Mouse (Mus musculus) testis, adult 2 months (tissue): ENCODE data around the gene AC161166.1. TPM values are rescaled to one million over a fixed set of nuclear protein-coding genes. Genes with fewer than 3 reads are reported as not detected.
"Not testable (repeated sequence)": the region's sequence is repeated elsewhere in the genome, so short reads cannot be mapped to it uniquely, and the experiment has no call there.

Experiments used
- H3K27ac ChIP-seq: fragments of 200-500 bp; 2 replicates; pipeline ENCODE4 v1.5.1; 2012; ENCODE audit warnings: low read depth, low read length; ENCODE audit not compliant: control insufficient read depth, insufficient read depth
- H3K27me3 ChIP-seq: fragments of 200-500 bp; 2 replicates; pipeline ENCODE4 v1.6.1; 2012; ENCODE audit warnings: mild to moderate bottlenecking, low read length, moderate library complexity; ENCODE audit not compliant: control insufficient read depth, insufficient read depth
- H3K36me3 ChIP-seq: fragments of 200-500 bp; 2 replicates; pipeline ENCODE4 v1.6.1; 2012; ENCODE audit warnings: mild to moderate bottlenecking, low read length; ENCODE audit not compliant: control insufficient read depth, insufficient read depth
- H3K4me1 ChIP-seq: fragments of 200-500 bp; 2 replicates; pipeline ENCODE4 v1.6.1; 2012; ENCODE audit warnings: low read length; ENCODE audit not compliant: control insufficient read depth, insufficient read depth
- H3K4me3 ChIP-seq: fragments of 200-500 bp; 2 replicates; pipeline ENCODE4 v1.5.1; 2012; ENCODE audit warnings: low read depth, mild to moderate bottlenecking, low read length, moderate library complexity, mixed read lengths; ENCODE audit not compliant: control insufficient read depth
- CTCF ChIP-seq: fragments of 200-500 bp; IDR thresholded peaks from 2 replicates; pipeline ENCODE4 v1.5.1; 2012; ENCODE audit warnings: low read depth, mild to moderate bottlenecking, inconsistent platforms, low read length, moderate library complexity; ENCODE audit not compliant: control insufficient read depth, insufficient read depth, insufficient replicate concordance
- POLR2A ChIP-seq: fragments of 200-500 bp; IDR thresholded peaks from 2 replicates; pipeline ENCODE4 v1.6.1; 2012; ENCODE audit warnings: low read depth, mild to moderate bottlenecking, inconsistent platforms, low read length, moderate library complexity; ENCODE audit not compliant: control insufficient read depth
- polyA plus RNA-seq: library from polyadenylated mRNA; depleted of rRNA; stranded (reverse); fragments of >200 nt; gene quantifications from 2 replicates; pipeline ENCODE4 v1.2.3, GENCODE M21; 2012

The AC161166.1 gene
- polyA plus RNA-seq, 1 experiment, result 144 TPM

- Histone ChIP-seq H3K4me1 (peaks cover 18% of the 10 kb centered on the region), H3K27me3 (no peaks in the 10 kb centered on the region), H3K4me3 (no peak overlapping the region), H3K27ac (no peak overlapping the region), H3K36me3 (no peaks in the 10 kb centered on the region)
- TF ChIP-seq CTCF (peak; percentile 46; the same call in 1 of the 2 replicates), POLR2A (no peak)
These were observed 11.3 kb downstream of the AC161166.1 start for GRCm38 (mm10) chr7:24500929-24501328.

- H3K36me3 ChIP-seq, result no peaks in the 10 kb centered on the region
- no peaks in the 10 kb centered on the region for H3K27me3 ChIP-seq
- no peak overlapping the region for H3K27ac ChIP-seq
- peaks cover 14% of the 10 kb centered on the region for H3K4me1 ChIP-seq
- peak overlapping the region; percentile 34 for H3K4me3 ChIP-seq
- no peak for TF ChIP-seq POLR2A
- TF ChIP-seq CTCF, result no peak
These were observed 12.2 kb downstream of the AC161166.1 start for GRCm38 (mm10) chr7:24499856-24500577.

GRCm38 (mm10) chr7:24488303-24488702 is 24.0 kb downstream of the AC161166.1 start:
- no peaks in the 10 kb centered on the region for H3K27me3 ChIP-seq
- TF ChIP-seq CTCF, result no peak
- TF ChIP-seq POLR2A, result no peak
- peaks cover 8% of the 10 kb centered on the region for H3K4me1 ChIP-seq
- no peaks in the 10 kb centered on the region for H3K36me3 ChIP-seq
- H3K4me3 ChIP-seq, result no peak overlapping the region
- H3K27ac ChIP-seq, result no peak overlapping the region

DNA sequence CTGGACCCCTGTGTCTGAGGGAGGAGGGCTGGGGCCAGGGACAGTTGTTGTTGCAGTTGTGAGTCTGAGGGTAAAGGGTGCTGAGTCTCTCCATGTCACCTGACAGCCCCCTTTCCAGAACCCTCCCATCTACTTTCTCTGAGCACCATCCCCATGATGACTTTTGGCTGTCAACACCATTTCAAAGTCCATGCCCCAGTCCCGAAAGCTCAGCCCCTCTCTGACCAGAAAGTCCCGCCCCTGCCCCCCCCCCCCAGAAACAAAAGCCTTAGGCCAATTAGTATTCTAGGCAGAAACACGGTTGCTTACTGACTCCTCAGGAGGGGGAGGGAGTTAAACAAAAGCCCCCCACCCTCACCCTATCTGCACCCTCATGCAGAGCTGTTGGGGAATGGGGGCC is 24.9 kb downstream of the AC161166.1 start:
- Histone ChIP-seq H3K4me1 (peaks cover 9% of the 10 kb centered on the region), H3K36me3 (no peaks in the 10 kb centered on the region), H3K27me3 (no peaks in the 10 kb centered on the region), H3K27ac (no peak overlapping the region), H3K4me3 (no peak overlapping the region)
- TF ChIP-seq POLR2A, result no peak
- no peak for TF ChIP-seq CTCF

- H3K27me3 ChIP-seq, result no peaks in the 10 kb centered on the region
- no peak overlapping the region for H3K27ac ChIP-seq
- TF ChIP-seq CTCF (no peak), POLR2A (no peak)
- peaks cover 9% of the 10 kb centered on the region for H3K4me1 ChIP-seq
- no peak overlapping the region for H3K4me3 ChIP-seq
- H3K36me3 ChIP-seq, result no peaks in the 10 kb centered on the region
These were observed 25.6 kb downstream of the AC161166.1 start for GRCm38 (mm10) chr7:24486654-24487130.

DNA sequence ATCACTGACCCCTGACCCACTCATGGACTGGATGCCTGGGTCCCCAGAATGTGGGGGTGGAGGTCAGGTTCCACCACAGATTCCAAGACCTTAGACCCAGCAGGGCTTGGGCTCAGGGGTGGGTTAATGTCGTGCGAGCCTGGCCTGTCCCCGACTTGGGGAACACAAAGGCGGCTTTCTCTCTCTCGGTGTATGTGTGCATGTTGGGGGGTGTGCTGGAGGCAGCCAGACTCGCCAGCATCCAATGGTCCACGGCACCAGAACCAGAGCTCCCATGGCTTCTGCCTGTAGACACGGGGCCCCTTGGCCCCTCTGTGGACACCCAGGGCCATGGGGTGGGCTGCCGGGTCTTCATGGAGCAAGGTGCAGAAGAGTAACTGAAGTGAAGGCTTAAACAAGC is 26.8 kb downstream of the AC161166.1 start:
- Histone ChIP-seq H3K27ac (no peak overlapping the region), H3K4me3 (no peak overlapping the region), H3K4me1 (peaks cover 15% of the 10 kb centered on the region), H3K36me3 (no peaks in the 10 kb centered on the region), H3K27me3 (no peaks in the 10 kb centered on the region)
- TF ChIP-seq CTCF (no peak), POLR2A (no peak)

GRCm38 (mm10) chr7:24483291-24483690 is 29.0 kb downstream of the AC161166.1 start:
- H3K27me3 ChIP-seq, H3K27ac ChIP-seq, H3K4me3 ChIP-seq, H3K36me3 ChIP-seq: not testable (repeated sequence)
- peaks cover 15% of the 10 kb centered on the region for H3K4me1 ChIP-seq
